Comparison of ENCODE assay signal across 9 mouse cellular contexts in the genomic region with DNA sequence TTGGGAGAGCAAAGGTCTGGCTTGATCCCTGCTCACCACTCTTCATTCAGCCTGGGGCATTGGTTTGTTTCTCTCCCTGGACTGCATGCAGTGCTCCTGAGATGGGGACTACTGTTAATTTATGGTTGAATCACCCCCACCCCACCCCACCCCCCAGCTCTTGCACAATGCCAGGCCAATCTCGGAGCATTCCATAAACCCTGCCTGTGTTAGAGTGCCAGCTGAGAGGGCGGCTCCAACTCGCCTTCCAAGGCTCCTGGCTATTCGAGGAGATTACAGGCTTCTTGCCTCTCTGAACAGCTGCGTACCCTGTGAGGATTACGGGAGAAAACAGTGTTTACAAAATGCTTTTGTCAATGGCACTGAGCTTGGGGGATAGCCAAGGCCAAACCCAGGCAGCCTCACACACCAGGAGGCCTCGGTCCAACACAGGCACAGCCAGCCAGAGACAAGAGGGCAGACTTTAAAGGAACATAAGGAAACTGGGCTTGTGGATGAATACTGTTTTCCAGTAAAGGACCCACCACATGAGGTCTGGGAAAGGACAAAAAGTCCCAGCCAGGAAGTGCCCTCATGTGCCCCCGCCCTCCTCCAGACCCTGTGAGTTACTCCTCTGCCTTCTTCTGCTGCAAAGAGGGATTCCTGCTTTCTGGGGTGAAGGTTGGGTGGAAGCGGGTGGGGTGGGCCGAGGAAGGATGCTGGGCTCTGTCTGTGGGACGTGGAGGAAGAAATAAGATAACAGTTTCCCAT. TPM values are rescaled to one million over a fixed set of nuclear protein-coding genes. Genes with fewer than 3 reads are reported as not detected.
DNase-seq lines count a peak whose midpoint lies in the region; ATAC-seq lines count a peak whose summit lies in the region.
"Had no signal": no experiment of that assay in that cellular context is flagged by ENCODE, and none has a peak within 500 bp of the region (broad histone marks: within the 10 kb centered on the region; RNA-seq: fewer than 3 reads in every experiment).

No protein-coding gene starts in this region.

- peak; percentile 11 for DNase-seq in kidney, postnatal 10 days
- DNase-seq in kidney, adult 18-20 months = no peak
- no peak for DNase-seq in urinary bladder, adult 2 months (ENCODE audit: low spot score)
- DNase-seq in kidney, postnatal 25 days = no peak
- no peak for DNase-seq in thymus, postnatal 10 days (ENCODE audit: low spot score in 2 of 2)

- no peaks in the 10 kb centered on the region for H3K27me3 ChIP-seq in embryonic facial prominence, embryonic 12.5 days
- no peaks in the 10 kb centered on the region for H3K27me3 ChIP-seq in hindbrain, embryonic 15.5 days
- no peaks in the 10 kb centered on the region for H3K27me3 ChIP-seq in midbrain, embryonic 16.5 days (ENCODE audit: control insufficient read depth, insufficient read depth, low read depth, low read length)

- no peak overlapping the region for H3K9ac ChIP-seq in embryonic facial prominence, embryonic 12.5 days
- H3K9ac ChIP-seq in hindbrain, embryonic 15.5 days = no peak overlapping the region
- H3K9ac ChIP-seq in midbrain, embryonic 16.5 days (ENCODE audit: low read depth, low read length) = peak overlapping the region; percentile 17; the same call in 1 of the 2 replicates

- ATAC-seq in embryonic facial prominence, embryonic 12.5 days (ENCODE audit: insufficient number of reproducible peaks, insufficient read depth, low FRiP score, low TSS enrichment) = no peak
- peak; percentile 39 for ATAC-seq in hindbrain, embryonic 15.5 days (ENCODE audit: low FRiP score, low read depth)
- ATAC-seq in midbrain, embryonic 16.5 days = peak; percentile 60; the same call in 1 of the 2 replicates

- no peaks in the 10 kb centered on the region for H3K36me3 ChIP-seq in embryonic facial prominence, embryonic 12.5 days
- no peaks in the 10 kb centered on the region for H3K36me3 ChIP-seq in hindbrain, embryonic 15.5 days
- no peaks in the 10 kb centered on the region for H3K36me3 ChIP-seq in midbrain, embryonic 16.5 days (ENCODE audit: control insufficient read depth, insufficient read depth, low read length)

- peaks cover 39% of the 10 kb centered on the region for H3K4me1 ChIP-seq in embryonic facial prominence, embryonic 12.5 days
- peaks cover 47% of the 10 kb centered on the region for H3K4me1 ChIP-seq in hindbrain, embryonic 15.5 days (replicated peaks)
- peaks cover 28% of the 10 kb centered on the region for H3K4me1 ChIP-seq in midbrain, embryonic 16.5 days (ENCODE audit: control insufficient read depth, insufficient read depth, low read length)

- H3K4me2 ChIP-seq in embryonic facial prominence, embryonic 12.5 days (replicated peaks) = no peak overlapping the region
- H3K4me2 ChIP-seq in hindbrain, embryonic 15.5 days = no peak overlapping the region
- H3K4me2 ChIP-seq in midbrain, embryonic 16.5 days (ENCODE audit: low read length) = no peak overlapping the region

- no peaks in the 10 kb centered on the region for H3K9me3 ChIP-seq in embryonic facial prominence, embryonic 12.5 days
- H3K9me3 ChIP-seq in hindbrain, embryonic 15.5 days = no peaks in the 10 kb centered on the region
- no peaks in the 10 kb centered on the region for H3K9me3 ChIP-seq in midbrain, embryonic 16.5 days (replicated peaks; ENCODE audit: control insufficient read depth, low read length, poor library complexity, severe bottlenecking)

- no peak overlapping the region for H3K4me3 ChIP-seq in embryonic facial prominence, embryonic 12.5 days
- no peak overlapping the region for H3K4me3 ChIP-seq in hindbrain, embryonic 15.5 days
- H3K4me3 ChIP-seq in midbrain, embryonic 16.5 days (ENCODE audit: low read depth, low read length) = no peak overlapping the region

- 28% methylated on average over 11 of the region's 11 CpGs for WGBS in embryonic facial prominence, embryonic 12.5 days
- WGBS in hindbrain, embryonic 15.5 days = 22% methylated on average over 11 of the region's 11 CpGs
- WGBS in midbrain, embryonic 16.5 days = 16% methylated on average over 11 of the region's 11 CpGs

- H3K27ac ChIP-seq in embryonic facial prominence, embryonic 12.5 days = peak overlapping the region; percentile 32
- peak overlapping the region; percentile 37; the same call in 1 of the 2 replicates for H3K27ac ChIP-seq in hindbrain, embryonic 15.5 days (replicated peaks)
- H3K27ac ChIP-seq in midbrain, embryonic 16.5 days (ENCODE audit: low read length) = peak overlapping the region; percentile 59
- H3K27ac ChIP-seq: macrophage had no signal

RNA-seq across cellular contexts. Expression of a gene that starts 10.8 kb away (rescaled TPM):
- polyA plus RNA-seq in embryonic facial prominence, embryonic 12.5 days (2016; fragmentation: Nextera tagmentation; extraction: Ambion mirVana) = 5.7 and 6.7 TPM in 2 replicates
- 5.1 and 5.3 TPM in 2 replicates for polyA plus RNA-seq in hindbrain, embryonic 15.5 days (2015; fragmentation: Nextera tagmentation; extraction: Ambion mirVana)
- 4.1 and 4.2 TPM in 2 replicates for polyA plus RNA-seq in midbrain, embryonic 16.5 days (2015; fragmentation: Nextera tagmentation; extraction: Ambion mirVana)
- 31.7 and 38.1 TPM in 2 replicates for polyA plus RNA-seq in urinary bladder, adult 2 months (2012; rRNA removed)

RNA-seq across cellular contexts. Expression of a gene that starts 20.0 kb away (rescaled TPM):
- 33.4 and 35.5 TPM in 2 replicates for polyA plus RNA-seq in embryonic facial prominence, embryonic 12.5 days (2016; fragmentation: Nextera tagmentation; extraction: Ambion mirVana)
- polyA plus RNA-seq in hindbrain, embryonic 15.5 days (2015; fragmentation: Nextera tagmentation; extraction: Ambion mirVana) = 30.8 and 33.7 TPM in 2 replicates
- polyA plus RNA-seq in midbrain, embryonic 16.5 days (2015; fragmentation: Nextera tagmentation; extraction: Ambion mirVana) = 24.9 and 27.8 TPM in 2 replicates
- polyA plus RNA-seq in urinary bladder, adult 2 months (2012; rRNA removed) = 38.2 and 41.2 TPM in 2 replicates

RNA-seq across cellular contexts. Expression of a gene that starts 36.9 kb away (rescaled TPM):
- 1.4 and 2.7 TPM in 2 replicates for polyA plus RNA-seq in embryonic facial prominence, embryonic 12.5 days (2016; fragmentation: Nextera tagmentation; extraction: Ambion mirVana)
- 5.9 and 8.3 TPM in 2 replicates for polyA plus RNA-seq in hindbrain, embryonic 15.5 days (2015; fragmentation: Nextera tagmentation; extraction: Ambion mirVana)
- polyA plus RNA-seq in midbrain, embryonic 16.5 days (2015; fragmentation: Nextera tagmentation; extraction: Ambion mirVana) = 3.8 and 4.4 TPM in 2 replicates
- polyA plus RNA-seq in urinary bladder, adult 2 months (2012; rRNA removed) = 154 and 187 TPM in 2 replicates

RNA-seq across cellular contexts. Expression of a gene that starts 37.8 kb away (rescaled TPM):
- 7.1 and 8.9 TPM in 2 replicates for polyA plus RNA-seq in embryonic facial prominence, embryonic 12.5 days (2016; fragmentation: Nextera tagmentation; extraction: Ambion mirVana)
- polyA plus RNA-seq in hindbrain, embryonic 15.5 days (2015; fragmentation: Nextera tagmentation; extraction: Ambion mirVana) = 6.8 and 7.7 TPM in 2 replicates
- 5.5 and 5.9 TPM in 2 replicates for polyA plus RNA-seq in midbrain, embryonic 16.5 days (2015; fragmentation: Nextera tagmentation; extraction: Ambion mirVana)
- polyA plus RNA-seq in urinary bladder, adult 2 months (2012; rRNA removed) = 14.0 and 15.4 TPM in 2 replicates

Comparison
In these comparisons a context has a peak if more than half of its experiments do, and no peak if none do; other contexts are left out.
1. RNA of a gene that starts 36.9 kb away (polyA plus RNA-seq): 154 to 187 TPM in urinary bladder, adult 2 months; 5.9 to 8.3 TPM in hindbrain, embryonic 15.5 days, 3.8 to 4.4 TPM in midbrain, embryonic 16.5 days and 1.4 to 2.7 TPM in embryonic facial prominence, embryonic 12.5 days; every median in the first group is over 10 times any median in the second.
2. Peak in every context shown above with its lines, with median percentiles within 50 percentile points of each other: H3K27ac ChIP-seq.